Mouse (Mus musculus) heart, embryonic 13.5 days (tissue): Measurements from ENCODE around the gene 5730409E04Rik. TPM values are rescaled to one million over a fixed set of nuclear protein-coding genes. Genes with fewer than 3 reads are reported as not detected.
A peak's percentile ranks its signal among the peaks of the same experiment; 100 is the strongest.

Experiments used
- ATAC-seq: fragments of 200-750 bp; cut with Nextera tagmentation; 2 replicates; pipeline ENCODE4 v1.8.0; 2017; ENCODE audit warnings: moderate TSS enrichment; ENCODE audit not compliant: insufficient number of reproducible peaks, low FRiP score, low TSS enrichment; ENCODE audit errors: extremely low read depth
- H3K27ac ChIP-seq: fragments of 300-500 bp; sonication (generic); replicated peaks from 2 replicates; pipeline ENCODE4 v1.5.1; 2015; ENCODE audit warnings: moderate library complexity, mild to moderate bottlenecking, inconsistent platforms
- H3K27me3 ChIP-seq: fragments of 300-500 bp; sonication (generic); replicated peaks from 2 replicates; pipeline ENCODE4 v1.6.1; 2015; ENCODE audit warnings: mild to moderate bottlenecking, inconsistent platforms
- H3K36me3 ChIP-seq: fragments of 300-500 bp; sonication (generic); 2 replicates; pipeline ENCODE4 v1.6.1; 2015; ENCODE audit warnings: mild to moderate bottlenecking, inconsistent platforms
- H3K4me1 ChIP-seq: fragments of 300-500 bp; sonication (generic); 2 replicates; pipeline ENCODE4 v1.6.1; 2015; ENCODE audit warnings: inconsistent platforms
- H3K4me2 ChIP-seq: fragments of 300-500 bp; sonication (generic); 2 replicates; pipeline ENCODE4 v1.6.1; 2015; ENCODE audit warnings: inconsistent platforms, mild to moderate bottlenecking, moderate library complexity
- H3K4me3 ChIP-seq: fragments of 300-500 bp; sonication (generic); 2 replicates; pipeline ENCODE4 v1.5.1; 2015; ENCODE audit warnings: moderate library complexity, mild to moderate bottlenecking, inconsistent platforms
- H3K9ac ChIP-seq: fragments of 300-500 bp; sonication (generic); 2 replicates; pipeline ENCODE4 v1.6.1; 2015; ENCODE audit warnings: inconsistent platforms, mild to moderate bottlenecking, moderate library complexity
- H3K9me3 ChIP-seq: fragments of 300-500 bp; sonication (generic); 2 replicates; pipeline ENCODE4 v1.6.1; 2016; ENCODE audit warnings: inconsistent platforms
- WGBS: fragments of 180-500 bp; shearing (Covaris S2); methylation state at CpG from one replicate; pipeline ENCODE4 v1.1.7; 2015; ENCODE audit warnings: mixed read lengths; 5-methylcytosine and 5-hydroxymethylcytosine counted together
- polyA plus RNA-seq: library from polyadenylated mRNA; unstranded; fragments of >200 nt; fragmentation: Nextera tagmentation; extraction: Ambion mirVana; gene quantifications from 2 replicates; pipeline ENCODE4 v1.2.1, GENCODE M21; 2015

The 5730409E04Rik gene
- polyA plus RNA-seq = 1.4 and 1.8 TPM in 2 replicates

DNA sequence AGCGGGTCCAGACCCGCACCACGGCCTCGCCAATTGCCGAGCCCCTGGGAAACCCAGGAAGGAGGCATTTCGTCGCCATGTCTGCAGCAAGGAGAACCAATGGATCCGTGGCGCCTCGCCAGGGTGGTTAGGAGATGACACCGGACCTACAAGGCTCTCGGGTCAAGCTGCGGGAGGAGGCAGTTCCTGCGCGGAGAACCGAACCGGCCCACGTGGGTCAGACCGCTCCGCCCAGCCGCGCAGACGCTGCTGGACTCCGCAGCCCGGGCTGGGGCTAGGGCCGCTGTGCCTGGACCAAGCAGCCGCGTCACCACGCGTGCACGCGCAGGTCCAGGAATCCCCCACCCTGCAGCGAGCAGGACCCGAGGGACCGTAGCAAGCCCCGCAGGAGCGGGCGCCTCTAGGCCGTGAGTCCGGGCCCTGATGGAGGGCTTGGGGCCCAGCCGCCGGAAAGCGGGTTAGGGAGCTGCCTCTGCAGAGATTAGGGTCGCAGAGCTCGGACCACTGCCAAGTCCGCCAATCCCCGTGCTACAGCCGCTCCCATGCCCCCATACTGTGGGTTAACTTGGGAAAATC is at the start of gene 5730409E04Rik:
5730409E04Rik (plus strand) TSS at position 213 of the 576 bp plus-strand sequence.
- ATAC-seq = peak; percentile 76; the same call in 1 of the 2 replicates
- H3K4me1 ChIP-seq = no peaks in the 10 kb centered on the region
- peak within 1 kb of the TSS; percentile 77 for H3K4me3 ChIP-seq
- WGBS = under 1% methylated on average over 48 of the region's 48 CpGs
- peak within 1 kb of the TSS; percentile 36; the same call in 1 of the 2 replicates for H3K27ac ChIP-seq
- H3K27me3 ChIP-seq = no peaks in the 10 kb centered on the region
- peaks cover 10% of the 10 kb centered on the region for H3K36me3 ChIP-seq
- peak within 1 kb of the TSS; percentile 91 for H3K4me2 ChIP-seq
- peak within 1 kb of the TSS; percentile 91 for H3K9ac ChIP-seq
- no peaks in the 10 kb centered on the region for H3K9me3 ChIP-seq

DNA sequence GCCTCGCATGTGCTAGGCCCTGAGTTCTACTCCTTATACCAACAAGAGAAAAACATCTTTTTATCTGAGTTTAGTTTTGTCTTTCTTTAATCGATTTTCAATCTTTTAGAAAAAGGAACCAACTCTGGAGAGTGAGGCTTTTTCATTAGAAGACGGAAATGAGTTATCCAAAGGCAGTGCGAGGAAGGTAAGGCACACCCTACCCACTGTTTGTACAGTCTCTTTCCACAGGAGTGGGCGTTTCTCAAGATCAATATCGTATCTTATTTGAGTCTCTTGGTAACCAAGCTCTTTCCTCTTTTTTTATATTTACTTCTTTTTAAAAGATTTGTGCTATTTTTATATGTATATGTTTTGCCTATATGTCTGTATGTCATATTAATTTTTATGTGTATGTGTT is 45.8 kb upstream of the 5730409E04Rik start:
- no peak overlapping the region for H3K4me2 ChIP-seq
- H3K9ac ChIP-seq = no peak overlapping the region
- no peak for ATAC-seq
- no peak overlapping the region for H3K27ac ChIP-seq
- H3K4me1 ChIP-seq = no peaks in the 10 kb centered on the region
- peaks cover 81% of the 10 kb centered on the region for H3K36me3 ChIP-seq
- no peak overlapping the region for H3K4me3 ChIP-seq
- H3K27me3 ChIP-seq = no peaks in the 10 kb centered on the region
- H3K9me3 ChIP-seq = no peaks in the 10 kb centered on the region
- 84% methylated on average over 6 of the region's 6 CpGs for WGBS

DNA sequence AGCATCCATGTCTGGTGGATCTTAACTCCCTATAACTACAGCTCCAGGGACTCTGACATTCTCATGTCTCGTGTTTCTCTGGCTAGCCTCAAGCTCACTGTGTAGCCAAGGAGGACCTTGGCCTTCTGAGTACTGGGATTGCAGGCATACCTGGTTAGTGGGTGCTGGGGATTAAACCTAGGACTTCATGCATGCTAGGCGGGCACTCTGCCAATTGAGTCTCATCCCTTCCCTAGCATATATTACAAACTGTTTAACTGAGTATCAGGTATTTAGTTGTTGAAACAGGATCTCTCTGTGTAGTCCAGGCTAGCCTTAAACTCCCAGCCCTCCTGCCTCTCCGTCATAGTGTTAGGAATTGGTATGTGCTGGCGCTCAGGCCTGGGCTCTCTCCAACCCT is 42.4 kb upstream of the 5730409E04Rik start:
- Histone ChIP-seq H3K4me2 (no peak overlapping the region), H3K4me3 (no peak overlapping the region), H3K36me3 (peaks cover 91% of the 10 kb centered on the region), H3K27me3 (no peaks in the 10 kb centered on the region), H3K27ac (no peak overlapping the region), H3K9ac (no peak overlapping the region), H3K9me3 (no peaks in the 10 kb centered on the region), H3K4me1 (no peaks in the 10 kb centered on the region)
- WGBS = 89% methylated on average over 4 of the region's 4 CpGs
- ATAC-seq = no peak

DNA sequence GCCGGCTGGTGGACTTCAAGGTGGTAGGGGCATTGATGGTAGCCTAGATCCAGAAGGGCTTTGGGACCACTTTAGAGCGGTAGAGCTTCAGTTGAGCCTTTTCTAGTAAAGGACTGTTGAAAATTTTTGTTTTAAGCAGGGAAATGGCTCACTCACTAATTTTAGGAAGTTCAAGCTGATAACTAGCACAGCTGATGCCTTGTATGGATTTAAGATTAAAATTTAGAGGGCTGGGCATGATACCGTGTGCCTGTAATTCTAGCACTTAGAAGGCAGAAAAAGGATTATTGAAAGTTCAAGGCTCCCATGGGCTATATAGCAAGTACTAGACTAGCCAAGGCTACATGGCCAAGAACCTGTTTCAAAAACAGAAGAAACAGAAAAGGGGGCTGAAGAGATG is 39.8 kb upstream of the 5730409E04Rik start:
- Histone ChIP-seq H3K4me3 (no peak overlapping the region), H3K9me3 (0 out of 2 replicates have a peak, but pooled peaks cover 2% of the 10 kb centered on the region), H3K36me3 (peaks cover 95% of the 10 kb centered on the region), H3K27me3 (no peaks in the 10 kb centered on the region), H3K9ac (no peak overlapping the region), H3K4me2 (no peak overlapping the region), H3K4me1 (no peaks in the 10 kb centered on the region), H3K27ac (no peak overlapping the region)
- no peak for ATAC-seq
- 91% methylated on average over 3 of the region's 3 CpGs for WGBS

DNA sequence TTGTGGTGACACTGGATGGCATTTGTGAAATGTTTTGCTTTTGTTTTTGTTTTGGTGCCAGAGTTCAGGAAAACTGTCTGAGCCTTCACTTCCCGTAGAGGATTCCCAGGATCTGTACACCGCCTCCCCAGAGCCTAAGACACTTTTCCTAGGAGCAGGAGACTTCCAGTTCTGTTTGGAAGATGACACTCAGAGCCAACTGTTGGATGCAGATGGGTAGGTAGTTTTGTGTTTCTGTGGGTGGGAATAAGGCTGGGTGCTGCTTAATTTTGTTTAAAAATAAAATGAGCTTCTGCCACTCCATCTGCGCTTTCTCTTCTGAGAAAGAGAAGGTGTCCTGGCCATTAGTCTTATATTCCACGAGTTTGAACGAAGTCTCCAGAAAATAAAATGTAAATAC is 33.3 kb upstream of the 5730409E04Rik start:
- H3K27ac ChIP-seq = no peak overlapping the region
- no peaks in the 10 kb centered on the region for H3K4me1 ChIP-seq
- ATAC-seq = no peak
- no peak overlapping the region for H3K4me2 ChIP-seq
- peaks cover 100% of the 10 kb centered on the region for H3K36me3 ChIP-seq
- no peak overlapping the region for H3K9ac ChIP-seq
- H3K4me3 ChIP-seq = no peak overlapping the region
- WGBS = 93% methylated on average over 5 of the region's 5 CpGs
- H3K27me3 ChIP-seq = no peaks in the 10 kb centered on the region
- 0 out of 2 replicates have a peak, but pooled peaks cover 3% of the 10 kb centered on the region for H3K9me3 ChIP-seq

DNA sequence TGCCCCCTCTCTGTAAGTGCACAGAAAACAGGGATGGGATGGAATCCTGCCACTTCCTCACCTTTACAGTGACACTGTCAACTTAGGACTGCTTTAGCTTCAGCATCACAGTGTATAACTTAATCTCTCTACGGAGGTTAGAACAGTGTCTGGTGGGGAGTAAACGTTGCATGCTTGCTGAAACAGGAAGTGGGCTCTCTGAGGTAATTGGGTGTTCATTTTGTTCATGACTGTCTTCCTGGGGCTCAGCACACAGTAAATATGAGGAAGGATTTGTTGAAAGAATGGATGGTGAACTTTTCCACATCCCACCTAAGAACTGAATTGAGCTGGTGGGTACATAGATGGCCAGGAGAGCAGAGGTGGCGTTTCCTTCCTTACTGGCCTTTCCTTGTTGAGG is 31.7 kb upstream of the 5730409E04Rik start:
- Histone ChIP-seq H3K9ac (no peak overlapping the region), H3K27me3 (no peaks in the 10 kb centered on the region), H3K4me1 (no peaks in the 10 kb centered on the region), H3K4me2 (no peak overlapping the region), H3K4me3 (no peak overlapping the region), H3K27ac (no peak overlapping the region), H3K36me3 (peaks cover 100% of the 10 kb centered on the region), H3K9me3 (0 out of 2 replicates have a peak, but pooled peaks cover 3% of the 10 kb centered on the region)
- 88% methylated on average over 3 of the region's 3 CpGs for WGBS
- ATAC-seq = no peak

DNA sequence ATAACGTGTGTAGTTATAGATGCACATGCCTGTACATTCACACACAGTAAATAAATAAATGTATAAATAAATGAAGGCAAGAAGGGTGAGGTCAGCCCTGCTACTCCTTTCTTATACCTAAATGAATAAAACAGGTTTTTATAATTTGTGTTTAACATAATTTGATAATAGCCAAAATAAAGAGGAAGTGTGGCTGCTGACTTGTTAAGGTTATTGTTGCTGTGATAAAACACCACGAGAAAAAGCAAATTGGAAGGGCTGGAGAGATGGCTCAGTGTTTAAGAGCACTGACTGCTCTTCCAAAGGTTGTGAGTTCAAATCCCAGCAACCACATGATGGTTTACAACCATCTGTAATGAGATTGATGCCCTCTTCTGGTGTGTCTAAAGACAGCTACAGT is 30.5 kb upstream of the 5730409E04Rik start:
- H3K4me1 ChIP-seq = no peaks in the 10 kb centered on the region
- H3K27me3 ChIP-seq = no peaks in the 10 kb centered on the region
- no peak overlapping the region for H3K27ac ChIP-seq
- H3K4me2 ChIP-seq = no peak overlapping the region
- 0 out of 2 replicates have a peak, but pooled peaks cover 3% of the 10 kb centered on the region for H3K9me3 ChIP-seq
- H3K9ac ChIP-seq = no peak overlapping the region
- peaks cover 99% of the 10 kb centered on the region for H3K36me3 ChIP-seq
- 83% methylated on average over 2 of the region's 2 CpGs for WGBS
- no peak overlapping the region for H3K4me3 ChIP-seq
- no peak for ATAC-seq

DNA sequence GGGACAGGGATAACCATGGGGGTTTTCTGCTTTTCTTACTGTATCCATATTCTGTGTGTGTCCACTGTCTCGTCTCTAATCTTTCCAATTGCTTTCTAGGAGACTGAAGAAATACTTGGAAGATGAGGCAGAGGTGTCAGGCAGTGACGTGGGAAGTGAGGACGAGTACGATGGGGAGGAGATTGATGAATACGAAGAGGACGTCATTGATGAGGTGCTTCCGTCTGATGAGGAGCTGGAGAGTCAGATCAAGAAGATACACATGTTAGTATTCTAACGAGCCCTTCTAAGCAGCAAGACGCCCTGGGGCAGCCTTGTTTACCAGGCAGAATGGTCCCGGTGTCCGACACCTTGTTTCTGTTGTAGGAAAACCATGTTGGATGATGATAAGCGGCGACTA is 23.9 kb upstream of the 5730409E04Rik start:
- H3K9ac ChIP-seq = no peak overlapping the region
- no peak overlapping the region for H3K4me3 ChIP-seq
- H3K4me1 ChIP-seq = no peaks in the 10 kb centered on the region
- no peaks in the 10 kb centered on the region for H3K27me3 ChIP-seq
- no peak overlapping the region for H3K4me2 ChIP-seq
- H3K27ac ChIP-seq = no peak overlapping the region
- peaks cover 87% of the 10 kb centered on the region for H3K36me3 ChIP-seq
- H3K9me3 ChIP-seq = no peaks in the 10 kb centered on the region
- 93% methylated on average over 13 of the region's 13 CpGs for WGBS
- ATAC-seq = no peak

DNA sequence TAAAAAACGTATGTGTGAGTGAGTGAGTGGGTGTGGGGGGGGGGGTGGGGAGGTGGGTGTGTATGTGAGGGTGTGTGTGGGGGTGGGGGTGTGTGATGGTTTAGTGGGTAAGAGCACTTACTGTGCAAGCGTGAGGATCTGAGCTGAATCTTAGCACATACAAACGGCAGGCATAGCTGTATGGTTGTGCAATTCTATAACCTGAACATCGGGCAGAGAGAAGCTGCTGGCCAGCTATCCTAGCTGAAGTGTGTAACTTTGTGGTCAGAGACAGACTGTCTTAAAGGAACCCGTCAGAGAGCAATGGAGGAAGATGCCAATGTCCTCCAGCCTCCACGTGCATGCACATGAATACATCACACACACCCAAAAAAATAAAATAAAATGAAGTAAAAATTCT is 17.6 kb upstream of the 5730409E04Rik start:
- 90% methylated on average over 6 of the region's 6 CpGs for WGBS
- peaks cover 65% of the 10 kb centered on the region for H3K36me3 ChIP-seq

DNA sequence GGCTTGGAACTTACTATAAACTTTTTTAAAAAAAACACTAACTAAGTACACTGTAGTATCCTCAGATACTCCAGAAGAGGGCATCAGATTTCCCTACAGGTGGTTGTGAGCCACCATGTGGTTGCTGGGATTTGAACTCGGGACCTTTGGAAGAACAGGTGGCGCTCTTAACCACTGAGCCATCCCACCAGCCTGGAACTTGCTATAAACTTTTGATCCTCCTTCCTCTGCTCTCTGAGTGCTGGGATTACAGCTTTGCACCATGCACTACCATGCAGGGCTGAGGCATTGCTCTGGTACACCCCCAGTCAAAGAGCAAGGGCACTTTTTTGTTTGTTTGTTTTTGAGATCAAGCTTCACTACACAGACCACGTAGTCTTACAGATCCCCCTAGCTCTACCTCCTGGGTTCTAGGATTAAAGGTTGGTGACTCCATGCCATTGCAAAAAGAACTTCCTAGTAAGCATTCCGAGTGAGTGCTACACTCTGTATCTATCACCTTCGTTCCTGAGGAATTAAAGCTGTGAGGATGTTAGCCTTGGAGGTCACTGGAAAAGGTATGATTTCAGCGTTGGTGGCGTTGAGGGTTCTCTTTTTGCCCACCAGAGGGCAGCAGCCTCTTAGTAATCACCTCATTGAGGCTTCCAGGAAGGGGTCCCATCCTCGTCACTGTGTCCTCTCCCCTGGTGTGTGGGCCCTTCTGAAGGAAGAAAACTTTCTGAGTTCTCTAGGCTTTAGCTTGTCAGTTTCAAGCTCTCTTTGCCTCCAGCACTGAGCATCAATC is 9.5 kb upstream of the 5730409E04Rik start:
- H3K36me3 ChIP-seq = no peaks in the 10 kb centered on the region
- no peak for ATAC-seq
- no peaks in the 10 kb centered on the region for H3K27me3 ChIP-seq

More for the DNA sequence above, 17.6 kb upstream of the 5730409E04Rik start:
- Histone ChIP-seq H3K9me3 (no peaks in the 10 kb centered on the region), H3K4me3 (no peak overlapping the region), H3K27me3 (no peaks in the 10 kb centered on the region), H3K9ac (no peak overlapping the region), H3K4me2 (no peak overlapping the region), H3K4me1 (no peaks in the 10 kb centered on the region), H3K27ac (no peak overlapping the region)
- no peak for ATAC-seq

DNA sequence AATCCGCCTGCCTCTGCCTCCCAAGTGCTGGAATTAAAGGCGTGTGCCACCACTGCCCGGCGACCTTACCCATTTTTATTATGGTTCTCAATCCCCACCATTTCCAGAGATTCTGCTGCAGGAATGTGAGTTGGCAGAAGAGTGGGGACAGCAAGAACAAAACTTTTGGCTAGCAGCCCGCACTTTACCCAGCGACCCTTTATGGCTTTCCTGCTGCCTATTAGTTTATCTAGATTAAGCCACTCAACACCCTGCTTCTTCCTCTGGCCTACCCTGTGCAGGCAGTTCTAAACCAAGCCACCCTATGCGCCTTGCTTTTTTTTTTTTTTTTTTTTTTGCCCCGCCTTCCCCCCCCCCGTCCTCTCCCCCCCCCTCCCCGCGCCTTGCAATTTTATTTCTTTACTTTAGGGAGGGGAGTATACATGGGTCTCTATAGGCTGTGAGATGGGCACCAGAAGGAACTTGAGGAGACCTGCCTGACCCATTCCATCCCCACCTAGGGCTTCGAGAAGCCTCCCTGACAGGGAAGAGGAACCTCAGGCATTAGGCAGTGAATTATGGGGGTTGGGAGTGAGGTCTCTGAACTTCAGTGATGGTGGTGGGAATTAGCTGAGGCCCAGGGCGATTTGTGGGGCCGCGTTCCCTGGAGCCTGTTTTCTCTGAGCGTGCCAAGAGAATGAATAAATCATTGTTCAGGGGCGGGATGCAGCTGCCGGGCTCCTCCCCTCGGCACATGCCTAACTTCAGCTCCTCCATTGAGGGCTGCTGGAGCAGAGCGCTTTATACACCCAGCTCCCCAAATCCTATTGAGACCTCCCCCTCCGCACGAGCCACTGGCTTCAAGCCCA is 7.8 kb upstream of the 5730409E04Rik start:
- no peaks in the 10 kb centered on the region for H3K9me3 ChIP-seq
- H3K4me2 ChIP-seq = peak overlapping the region; percentile 61
- peak overlapping the region; percentile 65 for H3K9ac ChIP-seq
- 20% methylated on average over 20 of the region's 22 CpGs for WGBS
- peak overlapping the region; percentile 21 for H3K4me3 ChIP-seq
- no peak for ATAC-seq
- H3K27me3 ChIP-seq = no peaks in the 10 kb centered on the region
- H3K27ac ChIP-seq = no peak overlapping the region
- peaks cover 10% of the 10 kb centered on the region for H3K4me1 ChIP-seq
- H3K36me3 ChIP-seq = no peaks in the 10 kb centered on the region

More for the DNA sequence above, 9.5 kb upstream of the 5730409E04Rik start:
- peaks cover 10% of the 10 kb centered on the region for H3K4me1 ChIP-seq
- H3K27ac ChIP-seq = no peak overlapping the region
- no peaks in the 10 kb centered on the region for H3K9me3 ChIP-seq
- no peak overlapping the region for H3K4me2 ChIP-seq
- H3K9ac ChIP-seq = no peak overlapping the region
- H3K4me3 ChIP-seq = no peak overlapping the region
- 25% methylated on average over 8 of the region's 8 CpGs for WGBS
